Mouse (Mus musculus): ENCODE results near the gene Vgll4. TPM values are rescaled to one million over a fixed set of nuclear protein-coding genes. Genes with fewer than 3 reads are reported as not detected.

Gene Vgll4
- polyA plus RNA-seq, 1 experiment from 2014 or later, result 84.9 TPM

DNA sequence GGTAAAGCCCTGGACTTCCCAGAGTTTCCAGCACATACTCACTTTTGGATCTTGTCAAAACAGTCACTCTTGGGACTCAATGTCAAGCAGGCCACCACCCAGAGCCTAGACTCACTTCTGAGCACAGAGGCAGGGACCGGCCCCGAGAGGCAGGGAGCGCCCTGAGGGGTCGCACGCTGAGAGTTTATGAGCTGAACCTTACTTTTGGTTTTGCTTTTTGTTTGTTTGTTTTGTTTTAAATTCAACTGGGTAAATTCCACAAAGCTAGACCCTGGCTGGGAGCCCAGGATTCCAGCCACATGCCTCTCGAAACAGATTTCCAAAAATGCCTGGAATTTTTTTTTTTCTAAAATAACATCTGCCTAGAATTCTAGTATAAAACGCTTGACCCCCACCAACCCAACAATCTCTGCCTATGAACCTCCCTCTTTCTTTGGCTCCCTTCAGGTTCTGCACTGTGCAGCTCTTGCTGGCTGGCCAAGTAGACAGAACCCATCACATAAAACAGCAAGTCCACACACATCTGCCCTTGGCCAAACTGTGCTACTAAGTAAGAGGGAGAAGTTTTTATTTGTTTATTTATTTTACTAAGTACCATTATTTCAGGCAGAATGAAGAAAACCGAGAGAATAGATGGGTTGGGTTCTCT lies 28.5 kb downstream of the Vgll4 start:
- Histone ChIP-seq H3K27me3 (ENCODE audit: control insufficient read depth, insufficient read depth, low read length) (no peaks in the 10 kb centered on the region), H3K4me1 (ENCODE audit: control insufficient read depth, insufficient read depth, low read length) (no peaks in the 10 kb centered on the region), H3K9ac (replicated peaks; ENCODE audit: low read depth, low read length) (no peak overlapping the region), H3K36me3 (ENCODE audit: control insufficient read depth, insufficient read depth, low read length) (no peaks in the 10 kb centered on the region), H3K4me2 (replicated peaks; ENCODE audit: low read depth, low read length) (no peak overlapping the region), H3K27ac (ENCODE audit: low read length) (no peak overlapping the region; the same call in 1 of the 2 replicates), H3K4me3 (ENCODE audit: low read depth, low read length) (no peak overlapping the region), H3K9me3 (ENCODE audit: control insufficient read depth, low read depth, low read length) (no peaks in the 10 kb centered on the region)
- no peak for ATAC-seq (ENCODE audit: insufficient number of reproducible peaks, insufficient read depth, low FRiP score, low read depth)
- 67% methylated on average over 8 of the region's 8 CpGs for WGBS

DNA sequence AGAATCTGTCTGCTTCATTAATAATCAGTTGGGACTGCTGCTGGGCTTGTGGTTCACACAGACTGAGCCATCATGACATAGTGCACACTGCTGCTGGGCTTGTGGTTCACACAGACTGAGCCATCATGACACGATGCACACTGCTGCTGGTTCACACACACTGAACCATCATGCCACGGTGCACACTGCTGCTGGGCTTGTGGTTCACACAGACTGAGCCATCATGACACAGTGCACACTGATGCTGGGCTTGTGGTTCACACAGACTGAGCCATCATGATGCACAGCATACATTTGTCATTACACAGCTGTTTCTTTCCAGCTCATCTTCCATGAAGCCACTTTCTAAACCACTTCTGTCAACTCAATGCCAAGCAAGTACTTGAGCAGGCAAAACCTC lies 30.1 kb downstream of the Vgll4 start:
- 85% methylated on average over 2 of the region's 2 CpGs for WGBS
- H3K36me3 ChIP-seq (ENCODE audit: control insufficient read depth, insufficient read depth, low read length), result no peaks in the 10 kb centered on the region
- H3K4me1 ChIP-seq (ENCODE audit: control insufficient read depth, insufficient read depth, low read length), result no peaks in the 10 kb centered on the region
- no peak overlapping the region for H3K27ac ChIP-seq (ENCODE audit: low read length)
- no peak overlapping the region for H3K4me3 ChIP-seq (ENCODE audit: low read depth, low read length)
- H3K4me2 ChIP-seq (replicated peaks; ENCODE audit: low read depth, low read length), result no peak overlapping the region
- no peaks in the 10 kb centered on the region for H3K9me3 ChIP-seq (ENCODE audit: control insufficient read depth, low read depth, low read length)
- ATAC-seq (ENCODE audit: insufficient number of reproducible peaks, insufficient read depth, low FRiP score, low read depth), result no peak
- H3K9ac ChIP-seq (replicated peaks; ENCODE audit: low read depth, low read length), result no peak overlapping the region
- no peaks in the 10 kb centered on the region for H3K27me3 ChIP-seq (ENCODE audit: control insufficient read depth, insufficient read depth, low read length)

DNA sequence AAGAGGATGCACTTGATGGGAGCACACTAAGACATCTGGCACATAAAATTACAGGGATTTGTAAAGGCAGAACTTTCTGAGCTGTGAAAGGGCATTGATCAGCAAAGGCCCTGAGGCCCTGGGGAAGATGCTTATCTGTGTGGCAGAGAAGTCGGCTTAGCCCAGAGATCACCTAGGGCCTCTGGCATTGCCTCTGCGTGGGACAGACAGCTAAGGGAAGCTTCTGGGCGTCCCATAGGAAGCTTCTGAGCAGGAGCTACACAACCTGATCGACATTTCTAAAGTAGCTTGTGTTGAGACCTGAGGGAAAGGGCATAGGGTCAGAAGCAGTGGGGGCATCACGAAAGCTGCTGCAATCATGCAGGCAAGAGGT lies 32.9 kb downstream of the Vgll4 start:
- H3K4me3 ChIP-seq (ENCODE audit: low read depth, low read length), result no peak overlapping the region
- no peaks in the 10 kb centered on the region for H3K36me3 ChIP-seq (ENCODE audit: control insufficient read depth, insufficient read depth, low read length)
- ATAC-seq (ENCODE audit: insufficient number of reproducible peaks, insufficient read depth, low FRiP score, low read depth), result no peak
- no peaks in the 10 kb centered on the region for H3K4me1 ChIP-seq (ENCODE audit: control insufficient read depth, insufficient read depth, low read length)
- no peak overlapping the region for H3K27ac ChIP-seq (ENCODE audit: low read length)
- H3K9ac ChIP-seq (replicated peaks; ENCODE audit: low read depth, low read length), result no peak overlapping the region
- no peak overlapping the region for H3K4me2 ChIP-seq (replicated peaks; ENCODE audit: low read depth, low read length)
- H3K27me3 ChIP-seq (ENCODE audit: control insufficient read depth, insufficient read depth, low read length), result no peaks in the 10 kb centered on the region
- H3K9me3 ChIP-seq (ENCODE audit: control insufficient read depth, low read depth, low read length), result no peaks in the 10 kb centered on the region
- WGBS, result 77% methylated on average over 5 of the region's 5 CpGs

DNA sequence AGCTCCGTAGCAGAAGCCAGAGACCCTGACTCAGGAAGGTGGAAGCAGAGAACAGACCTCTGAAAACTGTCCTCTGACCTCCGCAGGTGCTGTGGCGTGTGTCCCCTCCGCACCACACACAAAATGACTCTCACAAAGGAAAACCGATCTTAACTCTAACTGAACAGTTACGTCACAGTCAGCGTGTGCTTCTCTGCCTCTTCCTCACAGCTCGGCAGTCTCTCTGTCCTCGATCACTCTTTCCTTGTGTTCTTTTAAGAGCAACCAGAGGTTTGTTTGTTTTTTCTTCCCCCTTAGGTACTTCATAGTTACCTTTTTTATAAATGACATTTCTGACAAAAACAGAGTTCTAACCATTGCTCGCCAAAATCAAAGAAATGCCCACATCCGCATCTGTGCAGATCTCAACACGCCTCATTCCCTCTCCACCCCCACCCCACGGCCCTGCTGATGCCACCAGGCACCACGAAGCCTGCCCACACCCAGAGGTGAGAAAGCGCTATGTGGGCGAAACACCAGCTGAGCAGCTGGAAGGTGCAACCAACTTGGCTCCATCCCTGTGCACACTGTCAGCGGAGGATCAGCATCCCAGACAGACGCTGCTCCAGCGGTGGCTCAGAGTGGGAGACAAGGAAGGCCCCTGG lies 33.4 kb downstream of the Vgll4 start:
- Histone ChIP-seq H3K4me3 (ENCODE audit: low read depth, low read length) (no peak overlapping the region), H3K27me3 (ENCODE audit: control insufficient read depth, insufficient read depth, low read length) (no peaks in the 10 kb centered on the region), H3K4me2 (replicated peaks; ENCODE audit: low read depth, low read length) (no peak overlapping the region), H3K9ac (replicated peaks; ENCODE audit: low read depth, low read length) (no peak overlapping the region), H3K9me3 (ENCODE audit: control insufficient read depth, low read depth, low read length) (no peaks in the 10 kb centered on the region), H3K27ac (ENCODE audit: low read length) (no peak overlapping the region), H3K4me1 (ENCODE audit: control insufficient read depth, insufficient read depth, low read length) (no peaks in the 10 kb centered on the region), H3K36me3 (ENCODE audit: control insufficient read depth, insufficient read depth, low read length) (no peaks in the 10 kb centered on the region)
- 72% methylated on average over 19 of the region's 19 CpGs for WGBS
- ATAC-seq (ENCODE audit: insufficient number of reproducible peaks, insufficient read depth, low FRiP score, low read depth), result no peak

DNA sequence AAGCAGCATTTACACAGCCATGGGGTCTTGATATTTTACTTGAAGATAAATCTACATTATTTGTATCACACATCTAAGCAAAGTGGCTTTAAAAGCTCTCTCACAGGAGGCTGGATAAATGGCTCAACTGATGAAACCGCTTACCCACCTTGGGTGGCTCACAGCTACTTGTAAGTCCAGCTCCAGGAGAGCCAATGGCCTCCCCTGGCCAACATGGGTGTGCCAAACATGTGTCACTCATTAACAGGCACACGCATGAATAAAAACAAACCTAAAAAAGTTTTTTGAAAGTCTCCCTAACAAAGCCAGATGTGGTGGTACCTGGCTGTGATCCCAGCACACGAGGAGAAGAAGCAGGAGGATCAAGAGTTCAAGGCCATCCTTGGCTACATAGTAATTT lies 34.4 kb downstream of the Vgll4 start:
- Histone ChIP-seq H3K36me3 (ENCODE audit: control insufficient read depth, insufficient read depth, low read length) (no peaks in the 10 kb centered on the region), H3K9me3 (ENCODE audit: control insufficient read depth, low read depth, low read length) (no peaks in the 10 kb centered on the region), H3K9ac (replicated peaks; ENCODE audit: low read depth, low read length) (no peak overlapping the region), H3K4me1 (ENCODE audit: control insufficient read depth, insufficient read depth, low read length) (0 out of 2 replicates have a peak, but pooled peaks cover 2% of the 10 kb centered on the region), H3K27ac (ENCODE audit: low read length) (no peak overlapping the region), H3K4me2 (replicated peaks; ENCODE audit: low read depth, low read length) (no peak overlapping the region), H3K4me3 (ENCODE audit: low read depth, low read length) (no peak overlapping the region), H3K27me3 (ENCODE audit: control insufficient read depth, insufficient read depth, low read length) (no peaks in the 10 kb centered on the region)
- 87% methylated on average over 3 of the region's 3 CpGs for WGBS
- ATAC-seq (ENCODE audit: insufficient number of reproducible peaks, insufficient read depth, low FRiP score, low read depth), result no peak

DNA sequence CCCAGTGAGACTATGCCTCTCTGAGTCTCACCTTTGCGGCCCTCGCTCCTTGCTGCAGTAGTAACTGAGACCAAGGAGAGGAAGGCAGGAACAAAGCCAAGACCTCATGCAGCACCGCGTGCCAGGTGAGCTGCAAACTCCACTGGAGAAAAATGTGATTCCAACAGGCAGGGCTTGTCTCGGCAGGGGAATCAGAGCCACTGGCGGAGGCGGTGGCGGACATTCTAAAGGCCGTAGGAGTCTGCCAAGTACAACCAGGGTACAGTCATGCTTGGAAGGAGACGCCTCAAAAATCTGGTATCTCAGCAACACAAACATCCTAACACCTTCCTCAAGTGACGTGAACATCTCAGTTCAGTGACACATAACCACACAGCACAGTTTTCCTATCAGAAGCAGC lies 35.7 kb downstream of the Vgll4 start:
- 0 out of 2 replicates have a peak, but pooled peaks cover 7% of the 10 kb centered on the region for H3K4me1 ChIP-seq (ENCODE audit: control insufficient read depth, insufficient read depth, low read length)
- H3K9me3 ChIP-seq (ENCODE audit: control insufficient read depth, low read depth, low read length), result no peaks in the 10 kb centered on the region
- H3K4me3 ChIP-seq (ENCODE audit: low read depth, low read length), result no peak overlapping the region
- H3K36me3 ChIP-seq (ENCODE audit: control insufficient read depth, insufficient read depth, low read length), result no peaks in the 10 kb centered on the region
- H3K27ac ChIP-seq (ENCODE audit: low read length), result no peak overlapping the region
- no peak overlapping the region for H3K9ac ChIP-seq (replicated peaks; ENCODE audit: low read depth, low read length)
- H3K27me3 ChIP-seq (ENCODE audit: control insufficient read depth, insufficient read depth, low read length), result no peaks in the 10 kb centered on the region
- H3K4me2 ChIP-seq (replicated peaks; ENCODE audit: low read depth, low read length), result no peak overlapping the region
- 84% methylated on average over 11 of the region's 11 CpGs for WGBS
- no peak for ATAC-seq (ENCODE audit: insufficient number of reproducible peaks, insufficient read depth, low FRiP score, low read depth)

GRCm38 (mm10) chr6:114932991-114933392 lies 36.8 kb downstream of the Vgll4 start:
- H3K4me2 ChIP-seq (replicated peaks; ENCODE audit: low read depth, low read length), result no peak overlapping the region
- WGBS, result 90% methylated on average over 3 of the region's 3 CpGs
- H3K4me1 ChIP-seq (ENCODE audit: control insufficient read depth, insufficient read depth, low read length), result 0 out of 2 replicates have a peak, but pooled peaks cover 7% of the 10 kb centered on the region
- H3K9ac ChIP-seq (replicated peaks; ENCODE audit: low read depth, low read length), result no peak overlapping the region
- no peak overlapping the region for H3K27ac ChIP-seq (ENCODE audit: low read length)
- no peaks in the 10 kb centered on the region for H3K9me3 ChIP-seq (ENCODE audit: control insufficient read depth, low read depth, low read length)
- H3K27me3 ChIP-seq (ENCODE audit: control insufficient read depth, insufficient read depth, low read length), result no peaks in the 10 kb centered on the region
- H3K4me3 ChIP-seq (ENCODE audit: low read depth, low read length), result no peak overlapping the region
- ATAC-seq (ENCODE audit: insufficient number of reproducible peaks, insufficient read depth, low FRiP score, low read depth), result no peak
- H3K36me3 ChIP-seq (ENCODE audit: control insufficient read depth, insufficient read depth, low read length), result no peaks in the 10 kb centered on the region

GRCm38 (mm10) chr6:114932116-114932500 lies 37.7 kb downstream of the Vgll4 start:
- Histone ChIP-seq H3K27ac (ENCODE audit: low read length) (peak overlapping the region; percentile 55; the same call in 1 of the 2 replicates), H3K9me3 (ENCODE audit: control insufficient read depth, low read depth, low read length) (peaks cover under 1% of the 10 kb centered on the region; the same call in 1 of the 2 replicates), H3K9ac (replicated peaks; ENCODE audit: low read depth, low read length) (no peak overlapping the region), H3K4me1 (ENCODE audit: control insufficient read depth, insufficient read depth, low read length) (0 out of 2 replicates have a peak, but pooled peaks cover 7% of the 10 kb centered on the region), H3K27me3 (ENCODE audit: control insufficient read depth, insufficient read depth, low read length) (no peaks in the 10 kb centered on the region), H3K4me2 (replicated peaks; ENCODE audit: low read depth, low read length) (no peak overlapping the region), H3K4me3 (ENCODE audit: low read depth, low read length) (no peak overlapping the region), H3K36me3 (ENCODE audit: control insufficient read depth, insufficient read depth, low read length) (no peaks in the 10 kb centered on the region)
- no peak for ATAC-seq (ENCODE audit: insufficient number of reproducible peaks, insufficient read depth, low FRiP score, low read depth)
- WGBS, result 69% methylated on average over 5 of the region's 5 CpGs
